Mouse (Mus musculus) 416B (cell line): Measurements from ENCODE around the gene Clmp.
"Not testable (repeated sequence)": the region's sequence is repeated elsewhere in the genome, so short reads cannot be mapped to it uniquely, and the experiment has no call there.

ENCODE experiments used
- DNase-seq: peaks from one replicate; pipeline ENCODE4 v3.0.0; 2011; ENCODE audit warnings: low read depth

The Clmp gene

GRCm38 (mm10) chr9:40731591-40732048 is 45.9 kb downstream of the Clmp start:
- no peak for DNase-seq

GRCm38 (mm10) chr9:40732302-40732701 is 46.5 kb downstream of the Clmp start:
- DNase-seq, result no peak

GRCm38 (mm10) chr9:40737117-40737516 is 51.4 kb downstream of the Clmp start:
- no peak for DNase-seq

GRCm38 (mm10) chr9:40743525-40744034 is 57.8 kb downstream of the Clmp start:
- no peak for DNase-seq

GRCm38 (mm10) chr9:40744233-40744632 is 58.5 kb downstream of the Clmp start:
- no peak for DNase-seq

GRCm38 (mm10) chr9:40746796-40747195 is 61.0 kb downstream of the Clmp start:
- DNase-seq, result no peak

GRCm38 (mm10) chr9:40747249-40747648 is 61.5 kb downstream of the Clmp start:
- no peak for DNase-seq

- DNase-seq, result peak; percentile 69
Measured at GRCm38 (mm10) chr9:40749832-40750620, 64.3 kb downstream of the Clmp start.

GRCm38 (mm10) chr9:40751749-40752148 is 66.0 kb downstream of the Clmp start:
- no peak for DNase-seq

- peak; percentile 90 for DNase-seq
Measured at GRCm38 (mm10) chr9:40756401-40756800, 70.6 kb downstream of the Clmp start.

GRCm38 (mm10) chr9:40757105-40757626 is 71.4 kb downstream of the Clmp start:
- DNase-seq, result peak; percentile 82

GRCm38 (mm10) chr9:40757685-40758270 is 72.0 kb downstream of the Clmp start:
- peak; percentile 93 for DNase-seq

- DNase-seq, result peak; percentile 38
Measured at GRCm38 (mm10) chr9:40762354-40762753, 76.6 kb downstream of the Clmp start.

GRCm38 (mm10) chr9:40764887-40765580 is 79.3 kb downstream of the Clmp start:
- peak; percentile 87 for DNase-seq

- peak; percentile 80 for DNase-seq
Measured at GRCm38 (mm10) chr9:40765581-40765940, 79.8 kb downstream of the Clmp start.

- DNase-seq, result no peak
Measured at GRCm38 (mm10) chr9:40766058-40766605, 80.4 kb downstream of the Clmp start.

GRCm38 (mm10) chr9:40767946-40768345 is 82.2 kb downstream of the Clmp start:
- DNase-seq, result no peak

GRCm38 (mm10) chr9:40772246-40772645 is 86.5 kb downstream of the Clmp start:
- DNase-seq, result no peak

GRCm38 (mm10) chr9:40773142-40773541 is 87.4 kb downstream of the Clmp start:
- DNase-seq, result not testable (repeated sequence)

- no peak for DNase-seq
Measured at GRCm38 (mm10) chr9:40773869-40774268, 88.1 kb downstream of the Clmp start.

GRCm38 (mm10) chr9:40776044-40776443 is 90.3 kb downstream of the Clmp start:
- no peak for DNase-seq
